Mouse (Mus musculus): ENCODE results near the gene Nedd9.

The Nedd9 gene

DNA sequence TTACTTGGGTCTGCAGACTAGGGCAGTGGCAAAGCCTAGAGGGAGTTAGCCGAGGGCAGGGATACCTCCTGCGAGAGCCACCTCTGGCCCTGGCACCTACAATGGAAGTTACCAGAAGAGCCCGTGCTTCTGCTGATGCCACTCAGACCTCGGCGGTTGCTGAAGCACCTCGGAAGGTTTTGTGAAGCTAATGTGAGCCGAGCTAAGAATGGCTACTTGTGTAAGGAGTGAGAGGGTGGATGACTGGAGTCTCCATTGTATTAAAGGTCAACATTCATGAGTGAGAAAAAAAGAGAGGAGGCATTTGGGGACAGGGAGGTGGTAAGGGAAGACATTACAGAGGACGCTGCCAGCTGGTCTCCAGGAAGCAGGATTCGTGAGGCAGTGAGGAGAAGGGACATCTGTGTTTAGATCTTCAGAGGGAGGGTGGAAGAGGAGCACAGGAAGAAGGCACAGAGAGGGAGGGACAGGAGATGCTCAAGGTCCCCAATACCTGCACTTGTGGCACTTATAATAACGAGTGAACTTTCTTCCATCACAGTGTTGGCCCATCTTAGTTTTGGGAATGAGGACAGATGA lies 78.7 kb downstream of the Nedd9 start:
- DNase-seq, result no peak

DNA sequence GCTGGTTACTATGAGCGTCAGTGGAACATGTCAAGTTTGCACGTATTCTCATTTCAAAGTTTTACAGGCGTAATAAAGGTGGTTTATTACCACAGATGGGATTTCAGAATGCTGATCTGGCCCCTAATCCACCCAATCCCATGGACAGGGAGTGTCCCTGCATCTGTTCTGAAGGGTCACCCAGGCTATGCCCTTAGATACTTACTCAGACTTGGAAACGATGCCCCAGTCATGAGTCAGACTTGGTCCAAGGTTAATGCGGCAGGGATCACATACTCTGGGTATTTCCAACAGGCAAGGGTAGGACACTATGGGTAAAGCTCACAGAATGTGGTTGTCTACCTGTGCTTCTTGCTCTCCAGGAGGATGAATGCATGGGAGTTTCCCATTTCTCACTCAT lies 82.2 kb downstream of the Nedd9 start:
- DNase-seq, result no peak

DNA sequence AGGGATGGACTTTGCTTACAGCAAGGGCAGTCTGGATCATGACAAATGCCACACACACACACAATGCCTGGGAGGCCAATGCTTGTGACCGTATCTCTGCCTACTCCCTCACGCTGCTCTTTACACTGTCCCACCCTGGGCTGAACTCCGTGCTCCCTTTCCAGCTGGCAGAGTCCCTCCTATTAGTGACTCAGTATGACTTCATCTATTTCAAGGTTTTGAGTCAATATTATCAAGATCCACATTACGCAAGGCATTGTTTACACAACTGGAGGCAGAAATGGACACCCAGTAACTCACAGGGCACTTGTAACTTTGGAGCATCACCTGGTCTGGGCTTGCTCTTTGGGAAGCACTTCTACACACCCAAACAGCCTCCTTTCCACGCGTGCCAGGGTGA lies 83.3 kb downstream of the Nedd9 start:
- DNase-seq, result peak; percentile 66

DNA sequence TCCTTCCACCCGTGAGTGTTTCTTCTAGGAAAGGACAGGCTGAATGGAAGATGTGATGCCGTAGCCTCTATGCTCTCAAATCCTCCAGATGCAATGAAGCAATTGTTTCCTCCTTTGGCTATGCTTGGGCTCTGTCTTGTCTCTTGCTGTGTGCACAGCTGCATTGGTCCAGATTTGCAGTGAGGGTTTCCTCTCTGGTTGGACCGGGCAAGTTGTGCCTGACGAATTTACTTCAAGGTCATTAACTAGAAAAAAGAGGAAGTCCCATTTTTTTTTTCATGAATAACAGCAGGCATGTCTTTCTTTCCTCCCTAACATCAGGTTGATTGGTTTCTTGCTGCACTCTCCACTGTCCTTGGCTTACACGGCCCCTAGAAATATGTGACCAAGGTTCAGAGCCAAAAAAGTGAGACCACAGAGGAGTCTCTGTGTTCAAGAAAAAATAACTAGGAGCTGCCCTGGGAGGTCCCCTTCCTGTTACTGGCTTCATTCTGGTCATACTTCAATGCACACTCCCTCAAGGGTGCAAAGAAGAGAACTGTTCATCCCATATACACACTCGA lies 84.6 kb downstream of the Nedd9 start:
- DNase-seq, result no peak

DNA sequence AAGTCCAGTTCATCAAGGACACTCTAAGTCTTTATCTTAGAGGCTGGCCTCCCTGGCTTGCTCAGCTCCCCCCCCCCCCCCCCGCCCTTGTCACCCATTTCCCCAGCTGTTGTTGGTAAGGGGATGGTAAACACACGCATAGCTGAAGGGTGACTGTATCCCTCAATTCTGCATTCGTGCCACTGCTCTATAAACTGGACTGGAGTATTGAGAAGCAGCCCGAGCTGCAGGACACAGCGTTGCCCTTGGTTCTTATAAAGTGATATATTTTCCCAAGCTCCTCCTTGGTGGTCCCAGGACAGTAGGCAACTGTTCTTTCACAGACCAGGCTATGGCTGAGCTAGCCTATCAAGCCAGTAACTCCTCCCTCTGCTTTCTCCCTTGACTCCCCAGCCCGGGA lies 85.4 kb downstream of the Nedd9 start:
- peak; percentile 19 for DNase-seq

DNA sequence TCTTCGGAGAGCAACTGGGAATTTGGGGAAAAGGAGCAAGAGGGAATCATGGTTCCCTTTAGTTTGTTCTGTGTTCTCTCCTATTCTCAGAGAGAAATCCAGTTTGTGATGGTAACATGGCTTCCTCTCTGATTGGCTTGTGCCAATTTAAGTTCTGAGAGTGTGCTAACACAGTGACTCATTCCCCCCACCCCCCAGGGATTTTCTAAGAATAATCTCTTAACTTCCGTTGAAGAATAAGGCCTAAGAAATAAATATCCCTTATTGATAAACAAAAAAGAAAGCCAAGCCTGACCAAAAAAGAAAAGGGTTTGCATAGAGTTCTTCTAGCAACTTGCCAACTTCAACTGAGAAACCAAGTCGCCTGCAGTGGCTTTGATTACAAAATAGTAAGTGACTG lies 86.9 kb downstream of the Nedd9 start:
- DNase-seq, result peak; percentile 49

DNA sequence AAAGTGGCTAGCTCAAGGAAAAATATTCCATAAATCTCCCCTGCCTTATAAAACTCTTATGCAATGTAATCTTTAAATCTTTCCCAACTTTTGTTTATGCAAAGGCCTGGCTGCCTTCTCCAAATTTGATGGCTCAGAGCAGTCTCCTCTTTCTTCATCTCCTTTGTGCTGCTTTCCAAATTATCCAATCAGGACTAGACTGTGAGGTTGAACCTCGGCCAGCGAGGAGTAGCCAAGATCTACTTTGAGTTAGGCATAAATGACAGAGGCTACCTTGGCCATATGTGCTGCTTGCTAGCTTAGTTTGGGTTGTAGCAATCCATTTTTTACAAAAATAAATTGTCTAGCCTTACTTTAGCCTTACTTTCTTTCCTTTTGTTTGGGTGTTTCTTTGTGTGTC lies 95.0 kb downstream of the Nedd9 start:
- peak; percentile 26 for DNase-seq

DNA sequence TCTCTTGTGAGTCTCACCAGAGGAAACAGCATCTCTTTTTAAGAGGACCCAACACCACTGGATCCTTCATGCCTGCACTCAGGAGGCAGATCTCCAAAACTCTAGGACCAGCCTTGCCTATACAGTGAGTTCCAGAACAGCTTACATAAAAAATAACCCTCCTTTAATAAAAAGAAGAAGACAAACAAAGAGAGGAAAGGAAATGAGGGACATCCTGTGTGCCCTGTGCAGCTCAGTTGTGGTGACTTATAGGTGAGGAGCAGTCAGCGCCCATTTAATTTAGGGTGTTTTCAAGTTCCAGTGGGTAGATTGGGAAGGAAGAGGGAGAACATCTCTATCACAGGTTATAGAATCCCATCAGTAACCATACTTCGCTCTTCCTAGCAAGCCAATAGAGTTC lies 96.5 kb downstream of the Nedd9 start:
- no peak for DNase-seq

DNA sequence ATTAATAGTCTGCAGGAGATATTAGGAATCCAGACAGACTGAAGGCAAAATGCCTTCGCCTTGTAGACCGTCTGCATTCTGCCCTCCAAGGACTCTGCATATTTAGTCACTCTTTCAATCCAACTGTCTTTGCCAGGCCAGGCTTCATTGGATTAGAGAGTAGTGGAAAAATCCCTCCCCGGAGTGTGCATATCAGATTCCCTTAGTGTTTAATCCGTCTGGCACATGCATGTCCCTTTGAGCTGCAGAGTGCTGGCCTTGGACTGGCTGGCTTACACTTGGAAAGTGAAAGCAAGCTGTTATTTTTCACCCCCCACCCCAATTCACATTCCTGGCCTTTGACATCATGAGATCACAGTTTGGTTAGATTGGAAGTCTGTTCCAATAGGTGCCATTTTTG lies 100.6 kb downstream of the Nedd9 start:
- DNase-seq, result peak; percentile 68

DNA sequence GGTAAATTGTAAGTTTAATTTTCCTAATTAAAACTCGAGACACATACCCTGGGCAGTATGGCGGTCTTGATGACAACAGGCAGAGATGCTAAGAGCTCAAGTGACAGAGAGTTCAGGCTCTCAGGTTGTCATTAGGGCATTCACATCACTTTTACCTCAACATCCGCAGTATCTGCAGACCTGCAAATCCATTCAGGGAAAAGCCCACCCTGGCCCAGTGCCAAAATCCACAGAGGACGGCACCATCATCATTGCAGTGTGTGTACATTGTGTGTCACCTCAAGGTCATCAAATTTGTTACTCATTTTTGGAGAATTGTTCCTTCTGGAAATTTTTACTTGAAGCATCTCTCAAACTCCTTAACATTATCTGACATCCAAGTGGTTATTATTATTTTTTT lies 102.3 kb downstream of the Nedd9 start:
- DNase-seq, result no peak

DNA sequence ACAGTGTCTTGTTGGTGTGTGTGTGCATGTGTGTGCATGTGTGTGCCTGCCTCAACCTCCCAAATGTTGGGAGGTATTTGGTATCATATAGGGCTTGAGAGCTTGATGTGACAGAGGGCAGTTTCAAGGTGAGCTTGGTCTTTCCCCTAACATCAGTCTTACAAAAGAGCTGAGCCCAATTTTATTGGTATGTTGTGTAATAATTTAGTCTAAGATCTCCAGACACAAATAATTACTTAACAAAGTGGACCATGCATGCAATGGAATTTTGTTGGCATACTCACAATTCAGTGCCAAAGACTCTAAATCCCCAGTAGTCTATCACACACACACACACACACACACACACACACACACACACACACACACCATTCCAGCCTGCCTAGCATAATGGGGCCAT lies 104.5 kb downstream of the Nedd9 start:
- DNase-seq, result no peak

DNA sequence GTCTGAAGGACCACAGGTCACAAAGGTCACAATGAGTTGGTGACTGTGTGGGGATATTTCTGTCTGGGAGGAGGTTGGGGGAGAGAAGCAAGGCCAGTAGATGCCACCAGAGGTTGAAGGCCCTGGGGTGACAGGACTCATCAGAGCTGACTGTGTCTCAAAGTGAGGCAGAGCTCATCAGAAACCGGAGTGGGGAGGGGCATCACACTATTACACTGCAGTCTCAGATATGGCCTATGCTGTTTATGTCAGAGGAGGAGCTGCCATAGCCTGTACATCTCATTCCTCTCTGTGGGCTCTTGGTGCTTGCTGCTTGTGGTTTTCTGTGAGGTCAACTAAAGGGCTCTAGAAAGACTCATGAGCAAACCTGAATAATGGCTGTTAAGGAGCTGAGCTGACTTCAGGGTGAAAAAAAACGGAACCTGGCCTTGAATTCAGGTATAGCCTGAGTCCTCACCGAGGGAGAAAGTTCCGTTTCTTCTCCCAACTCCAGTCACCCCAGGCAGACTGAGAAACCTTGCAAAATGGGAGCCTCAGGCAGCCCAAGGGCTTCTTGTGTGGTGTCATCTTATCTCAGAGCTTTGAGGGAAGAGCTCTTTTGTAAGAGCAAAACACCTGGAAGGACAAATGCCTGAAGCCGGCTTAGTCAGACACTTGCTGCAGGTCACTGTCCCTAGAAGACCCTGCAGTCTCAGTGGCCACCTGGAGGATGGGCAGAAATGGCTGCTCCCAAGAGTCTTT lies 105.2 kb downstream of the Nedd9 start:
- no peak for DNase-seq

DNA sequence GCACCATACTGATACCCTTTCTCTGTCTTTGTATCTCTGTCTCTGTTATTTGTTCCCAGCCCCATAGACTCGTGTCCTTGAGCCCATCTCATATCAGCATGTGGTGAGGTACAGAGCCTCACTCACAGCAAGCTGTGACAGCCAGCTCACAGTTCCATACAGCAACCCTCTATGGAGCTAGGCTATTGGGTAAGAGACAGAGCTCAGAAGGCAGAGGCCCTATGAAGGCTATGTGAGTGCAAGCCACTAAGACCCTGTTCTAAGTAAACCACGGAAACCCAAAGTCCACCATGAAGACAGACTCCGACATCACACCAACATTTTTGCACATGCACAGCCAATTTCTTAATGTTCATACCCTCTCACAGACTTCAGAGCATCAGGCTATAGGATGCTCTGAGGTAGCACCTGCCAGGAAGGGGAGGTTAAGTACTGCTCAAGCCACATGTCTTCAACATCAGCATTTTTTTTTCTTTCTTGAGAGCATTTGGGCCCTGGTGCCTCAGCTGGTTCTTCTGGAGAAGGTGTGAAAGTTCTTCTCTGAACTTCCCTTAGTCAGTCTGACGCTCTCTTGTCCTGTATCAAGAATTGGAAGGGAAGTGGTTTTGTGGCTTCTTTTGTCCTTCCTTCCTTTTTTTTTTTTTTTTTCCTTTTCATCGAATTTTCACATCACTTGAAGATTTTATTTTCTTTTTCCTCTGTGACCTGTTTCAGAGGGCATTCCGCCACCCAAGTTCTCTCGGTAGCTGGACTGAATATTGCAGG lies 105.9 kb downstream of the Nedd9 start:
- no peak for DNase-seq

DNA sequence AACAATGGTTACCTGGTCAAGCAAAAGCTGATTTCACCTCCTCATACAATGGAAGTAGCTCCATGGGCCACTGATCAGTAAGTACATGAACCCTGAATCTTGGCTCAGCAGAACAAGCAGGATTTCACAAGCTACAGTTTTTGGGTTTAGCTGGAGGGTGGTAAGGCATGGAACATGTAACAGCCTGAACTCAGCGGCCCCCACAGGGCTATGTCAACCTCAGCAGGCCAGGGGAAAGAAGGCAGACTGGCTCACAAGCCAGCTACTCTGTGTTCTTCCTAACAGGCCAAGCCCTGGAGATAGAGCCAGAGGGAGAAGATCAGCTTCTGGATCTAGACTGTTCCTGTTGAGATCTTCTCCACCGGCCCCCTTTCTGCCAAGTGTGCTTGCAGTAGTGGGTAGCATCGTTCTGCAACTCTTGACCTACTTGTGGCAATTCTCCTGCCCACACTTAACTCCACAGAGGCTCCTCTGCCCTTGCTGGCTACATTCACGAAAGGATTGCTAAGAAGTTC lies 107.2 kb downstream of the Nedd9 start:
- DNase-seq, result no peak

DNA sequence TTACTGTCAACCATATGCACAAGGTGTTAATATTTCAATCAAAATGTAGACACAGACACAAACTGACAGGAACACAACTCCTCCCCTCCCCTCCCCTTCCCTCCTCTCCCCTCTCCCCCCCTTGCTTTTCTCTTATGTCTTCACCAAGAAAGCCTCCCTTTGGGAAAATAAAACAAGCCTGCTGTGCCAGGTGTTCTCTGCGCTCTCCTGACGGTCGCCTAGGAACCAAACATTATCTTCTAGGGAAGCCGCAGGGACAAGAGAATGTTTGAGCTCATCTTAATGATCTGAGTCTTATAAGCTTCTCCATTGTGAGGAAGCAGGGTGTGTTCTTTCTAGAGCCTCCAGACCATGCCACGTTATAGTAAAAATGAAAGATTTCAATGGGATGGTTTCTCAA lies 108.7 kb downstream of the Nedd9 start:
- no peak for DNase-seq

DNA sequence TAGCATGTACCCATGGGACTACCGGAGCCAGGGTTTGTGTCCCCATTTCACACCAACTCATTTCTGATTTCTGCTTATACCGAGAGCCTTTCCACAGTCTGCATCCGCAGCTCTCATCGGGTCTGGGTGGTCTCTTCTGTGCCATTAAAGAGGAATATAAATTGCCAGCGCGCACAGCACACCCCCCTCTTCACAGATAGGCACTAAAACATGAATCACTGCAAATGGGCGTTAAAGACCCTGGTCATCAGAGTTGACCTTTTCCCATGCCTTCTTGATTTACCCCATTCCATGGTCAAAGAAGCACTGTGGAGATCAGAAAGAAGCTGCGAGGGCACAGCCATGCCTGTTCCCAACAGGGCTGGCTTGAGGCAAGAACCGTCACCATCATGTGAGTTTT lies 109.3 kb downstream of the Nedd9 start:
- DNase-seq, result no peak

DNA sequence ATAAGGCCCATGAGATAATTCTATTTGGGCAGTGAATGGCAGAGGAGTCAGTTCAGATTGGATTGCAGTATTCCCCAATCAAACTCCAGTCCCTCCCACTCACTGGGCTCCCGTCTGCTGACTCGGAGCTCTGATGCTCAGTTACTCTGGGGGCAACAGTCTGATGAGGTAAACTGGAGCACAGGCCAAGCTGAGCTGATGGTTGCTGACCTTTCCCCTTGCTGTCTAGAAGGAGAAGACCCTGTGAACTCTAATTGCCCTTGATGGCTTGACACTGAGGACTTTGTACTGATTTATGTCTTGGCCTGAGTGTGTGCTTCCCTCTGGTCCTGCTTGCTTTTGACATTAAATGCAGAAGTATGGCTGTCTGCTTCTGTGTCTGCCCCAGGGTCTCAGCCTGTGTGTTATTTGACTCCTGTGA lies 110.1 kb downstream of the Nedd9 start:
- DNase-seq, result no peak

DNA sequence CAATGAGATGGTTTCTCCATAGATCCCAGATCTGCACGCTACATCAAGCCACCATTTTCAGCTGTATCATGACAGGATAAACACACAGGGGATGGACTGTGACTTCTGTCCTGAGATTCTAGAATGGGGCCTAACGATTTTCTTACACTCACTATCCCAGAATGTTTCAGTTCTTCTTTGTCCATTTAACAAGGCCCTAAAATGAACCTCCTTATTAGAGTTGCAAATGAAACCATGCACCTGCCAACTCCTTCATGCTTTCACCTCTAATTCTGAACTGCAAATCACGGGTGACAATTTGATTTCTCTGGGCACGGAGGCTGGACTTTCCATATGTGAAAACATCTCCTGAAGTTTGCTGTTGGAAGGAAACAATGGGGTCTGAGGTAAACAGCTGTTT lies 111.1 kb downstream of the Nedd9 start:
- DNase-seq, result no peak

DNA sequence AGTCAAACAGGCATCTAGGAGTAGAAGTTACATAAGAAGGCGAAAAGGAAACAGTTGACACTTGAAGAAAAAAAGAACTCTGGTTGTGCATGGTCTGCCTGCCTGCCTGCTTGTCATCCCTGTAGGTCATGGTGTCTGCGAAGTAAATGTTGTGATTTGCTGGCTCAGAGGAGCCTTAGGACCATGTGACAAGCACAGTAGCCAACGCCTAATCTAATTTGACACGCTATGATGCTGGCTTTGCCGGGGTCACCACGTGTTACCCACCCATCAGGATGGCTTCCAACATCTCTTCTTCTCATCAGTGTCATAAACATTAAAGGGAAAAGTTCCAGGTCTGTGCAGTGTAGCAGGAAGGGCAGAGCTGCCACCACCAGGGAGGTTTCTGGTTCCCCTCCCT lies 111.5 kb downstream of the Nedd9 start:
- DNase-seq, result no peak

DNA sequence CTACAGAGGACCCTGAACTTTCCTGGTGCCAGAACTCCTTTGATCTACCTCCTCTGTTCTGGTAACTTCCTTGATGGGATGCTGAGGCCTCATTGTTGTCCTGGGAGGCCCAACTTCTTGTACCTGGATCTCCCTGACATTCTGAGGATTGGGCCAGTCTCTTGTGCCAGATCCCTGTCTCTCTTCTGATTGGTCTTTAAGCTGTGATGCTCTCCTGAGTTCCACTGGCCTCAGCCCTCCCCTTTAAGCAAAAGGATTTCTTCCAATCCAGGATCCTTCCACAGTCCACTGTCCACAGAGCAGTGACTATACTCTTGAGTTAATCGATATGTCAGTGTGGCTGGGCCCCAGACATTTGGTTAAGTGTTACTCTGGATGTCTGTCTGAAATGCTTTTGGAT lies 112.3 kb downstream of the Nedd9 start:
- DNase-seq, result no peak

DNA sequence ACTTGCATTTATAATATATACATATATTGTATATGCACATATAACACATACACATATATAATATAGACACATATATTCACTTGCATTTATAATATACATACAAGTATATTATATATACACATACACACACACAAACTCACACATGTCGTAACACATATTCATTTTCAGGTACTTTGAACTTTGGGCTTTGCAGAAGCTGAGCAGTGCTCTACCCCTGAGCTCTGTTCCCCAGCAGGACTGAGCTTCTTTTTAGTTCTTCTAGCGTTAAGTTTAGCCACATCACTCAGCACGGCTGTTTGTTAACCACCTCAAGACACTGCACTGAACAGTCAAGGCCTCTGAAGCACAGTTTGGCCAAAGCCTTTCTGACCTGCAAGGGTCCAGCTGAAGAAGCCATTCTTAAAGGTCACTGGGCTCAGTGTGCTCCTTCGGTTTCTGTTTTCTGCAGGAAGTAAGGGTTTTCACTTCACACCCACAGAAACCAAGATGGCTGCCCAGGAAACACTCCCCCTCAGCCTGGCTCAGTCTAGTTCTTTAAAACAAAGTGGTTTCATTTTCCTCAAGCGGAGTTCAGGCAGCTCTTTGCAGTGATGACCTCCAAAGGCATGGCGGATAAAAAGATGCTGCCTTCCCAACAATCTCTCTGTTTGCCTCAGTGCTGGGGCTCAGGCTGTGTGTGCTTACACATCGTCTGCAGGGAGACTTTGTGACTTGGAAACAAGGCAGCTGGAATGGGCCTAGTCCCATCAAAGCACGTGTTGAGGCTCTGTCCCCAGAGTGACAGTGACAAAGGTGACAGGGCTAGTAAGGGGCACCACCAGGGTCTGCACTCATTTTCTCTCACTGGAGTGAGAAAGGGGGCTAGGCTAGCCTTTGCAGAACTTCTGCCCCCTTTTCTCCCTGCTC lies 114.4 kb downstream of the Nedd9 start:
- DNase-seq, result peak; percentile 41

DNA sequence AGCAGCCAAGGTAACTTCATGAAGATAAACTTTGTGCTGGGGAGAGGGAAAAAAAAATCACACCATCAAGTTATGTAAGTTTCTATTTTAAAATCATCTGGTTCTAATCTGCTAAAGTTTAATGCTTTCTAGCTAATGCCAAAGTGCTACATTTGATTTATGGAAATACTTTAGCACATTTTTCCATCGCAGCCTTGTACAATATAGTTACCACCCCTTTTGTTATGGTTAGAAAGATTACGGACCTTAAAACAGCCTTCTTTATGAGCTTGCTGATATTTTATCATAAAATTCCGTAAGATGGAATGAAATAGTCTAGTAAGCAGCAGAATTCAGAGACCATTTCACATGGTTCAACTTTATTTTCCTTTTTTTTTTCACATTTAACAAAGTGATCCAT lies 115.6 kb downstream of the Nedd9 start:
- no peak for DNase-seq

DNA sequence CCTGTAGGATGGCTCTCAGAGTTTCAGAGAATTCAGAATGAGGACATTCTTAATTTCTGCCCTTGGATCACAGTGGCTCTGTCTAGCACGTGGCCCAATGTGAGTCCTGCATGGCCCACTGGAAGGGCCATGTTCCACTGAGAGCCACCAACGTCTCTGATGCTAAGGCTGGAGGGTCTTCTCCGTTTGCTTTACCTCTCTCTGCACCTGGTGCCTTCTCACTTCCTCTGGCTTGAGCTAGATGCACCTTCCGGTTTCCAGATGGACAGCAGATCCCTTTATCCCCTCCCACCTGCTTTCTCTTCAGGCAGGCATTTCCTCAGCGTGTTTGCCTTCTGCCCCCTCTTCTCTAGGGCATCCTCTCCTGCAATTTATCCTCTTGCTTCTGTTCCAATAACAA lies 118.5 kb downstream of the Nedd9 start:
- DNase-seq, result no peak
